Mouse (Mus musculus): Measurements from ENCODE around the gene Rpl23. TPM values are rescaled to one million over a fixed set of nuclear protein-coding genes. Genes with fewer than 3 reads are reported as not detected.

Rpl23 gene
- polyA plus RNA-seq, 1 experiment: 120 TPM

- Histone ChIP-seq H3K4me1 (ENCODE audit: control insufficient read depth, insufficient read depth, low read length) (no peaks in the 10 kb centered on the region; the same call in 1 of the 2 replicates), H3K27me3 (ENCODE audit: control insufficient read depth, insufficient read depth, low read length) (no peaks in the 10 kb centered on the region), H3K4me3 (ENCODE audit: control insufficient read depth, low read depth, low read length) (no peak overlapping the region), H3K27ac (ENCODE audit: control insufficient read depth, insufficient read depth, low read depth, low read length) (no peak overlapping the region), H3K36me3 (ENCODE audit: control insufficient read depth, insufficient read depth, low read length) (no peaks in the 10 kb centered on the region)
- TF ChIP-seq POLR2A (IDR thresholded peaks at IDR 0.05; ENCODE audit: control insufficient read depth, low read depth, low read length): no peak
- TF ChIP-seq CTCF (IDR thresholded peaks at IDR 0.05; ENCODE audit: control insufficient read depth, insufficient read depth, insufficient replicate concordance, low read depth, low read length): no peak
Observed at GRCm38 (mm10) chr11:97819923-97820322, 37.7 kb upstream of the Rpl23 start.

- Histone ChIP-seq H3K27me3 (ENCODE audit: control insufficient read depth, insufficient read depth, low read length) (no peaks in the 10 kb centered on the region), H3K27ac (ENCODE audit: control insufficient read depth, insufficient read depth, low read depth, low read length) (no peak overlapping the region), H3K36me3 (ENCODE audit: control insufficient read depth, insufficient read depth, low read length) (no peaks in the 10 kb centered on the region), H3K4me1 (ENCODE audit: control insufficient read depth, insufficient read depth, low read length) (no peaks in the 10 kb centered on the region; the same call in 1 of the 2 replicates), H3K4me3 (ENCODE audit: control insufficient read depth, low read depth, low read length) (no peak overlapping the region)
- TF ChIP-seq POLR2A (IDR thresholded peaks at IDR 0.05; ENCODE audit: control insufficient read depth, low read depth, low read length): no peak
- no peak for TF ChIP-seq CTCF (IDR thresholded peaks at IDR 0.05; ENCODE audit: control insufficient read depth, insufficient read depth, insufficient replicate concordance, low read depth, low read length)
Observed at GRCm38 (mm10) chr11:97819102-97819501, 36.9 kb upstream of the Rpl23 start.

- TF ChIP-seq CTCF (IDR thresholded peaks at IDR 0.05; ENCODE audit: control insufficient read depth, insufficient read depth, insufficient replicate concordance, low read depth, low read length) (no peak), POLR2A (IDR thresholded peaks at IDR 0.05; ENCODE audit: control insufficient read depth, low read depth, low read length) (no peak)
- Histone ChIP-seq H3K27ac (ENCODE audit: control insufficient read depth, insufficient read depth, low read depth, low read length) (no peak overlapping the region), H3K36me3 (ENCODE audit: control insufficient read depth, insufficient read depth, low read length) (no peaks in the 10 kb centered on the region), H3K27me3 (ENCODE audit: control insufficient read depth, insufficient read depth, low read length) (no peaks in the 10 kb centered on the region), H3K4me3 (ENCODE audit: control insufficient read depth, low read depth, low read length) (no peak overlapping the region), H3K4me1 (ENCODE audit: control insufficient read depth, insufficient read depth, low read length) (no peaks in the 10 kb centered on the region; the same call in 1 of the 2 replicates)
Observed at GRCm38 (mm10) chr11:97818571-97818970, 36.3 kb upstream of the Rpl23 start.

DNA sequence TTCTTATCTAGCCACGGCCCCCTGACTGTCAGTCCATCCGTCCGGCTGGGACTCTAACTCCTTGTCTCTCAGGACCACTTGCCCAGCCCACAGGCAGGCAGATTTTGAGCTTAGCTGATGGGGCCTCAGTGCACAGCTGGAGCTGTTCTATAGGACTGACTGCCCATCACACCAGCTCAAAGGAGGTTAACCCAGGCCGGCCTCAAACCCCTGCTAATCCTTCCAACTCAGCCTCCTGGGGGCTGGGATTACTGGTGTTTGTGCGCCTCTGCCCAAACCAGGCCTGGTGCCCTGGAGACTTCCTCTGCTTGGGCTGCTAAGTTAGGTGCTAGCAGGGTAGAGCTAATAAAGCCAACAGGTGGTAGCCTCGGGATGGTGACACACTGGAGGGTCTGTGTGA lies 35.8 kb upstream of the Rpl23 start:
- Histone ChIP-seq H3K36me3 (ENCODE audit: control insufficient read depth, insufficient read depth, low read length) (no peaks in the 10 kb centered on the region), H3K27me3 (ENCODE audit: control insufficient read depth, insufficient read depth, low read length) (no peaks in the 10 kb centered on the region), H3K4me3 (ENCODE audit: control insufficient read depth, low read depth, low read length) (no peak overlapping the region), H3K4me1 (ENCODE audit: control insufficient read depth, insufficient read depth, low read length) (peaks cover 4% of the 10 kb centered on the region), H3K27ac (ENCODE audit: control insufficient read depth, insufficient read depth, low read depth, low read length) (no peak overlapping the region)
- TF ChIP-seq POLR2A (IDR thresholded peaks at IDR 0.05; ENCODE audit: control insufficient read depth, low read depth, low read length): no peak
- no peak for TF ChIP-seq CTCF (IDR thresholded peaks at IDR 0.05; ENCODE audit: control insufficient read depth, insufficient read depth, insufficient replicate concordance, low read depth, low read length)

DNA sequence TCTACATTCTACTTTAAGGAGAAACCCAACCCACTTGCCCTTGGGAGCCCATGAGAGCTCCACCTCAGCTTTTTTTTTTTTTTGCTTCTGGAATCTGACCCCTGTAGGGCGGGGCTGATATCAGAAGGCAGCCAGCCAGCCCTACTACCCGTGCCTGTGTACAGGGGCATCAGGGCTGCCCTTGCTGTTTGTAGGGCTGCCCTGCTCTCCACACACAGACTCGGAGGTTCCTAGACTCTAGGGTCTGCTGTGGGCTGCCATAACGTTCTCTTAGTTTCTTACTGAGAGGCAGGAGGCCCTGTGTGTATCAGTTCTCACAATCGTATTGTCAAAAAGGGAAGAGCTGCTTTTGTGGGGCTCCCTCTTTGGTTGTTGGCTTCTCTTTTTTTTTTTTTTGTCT lies 35.1 kb upstream of the Rpl23 start:
- no peak for TF ChIP-seq CTCF (IDR thresholded peaks at IDR 0.05; ENCODE audit: control insufficient read depth, insufficient read depth, insufficient replicate concordance, low read depth, low read length)
- TF ChIP-seq POLR2A (IDR thresholded peaks at IDR 0.05; ENCODE audit: control insufficient read depth, low read depth, low read length): no peak
- H3K27me3 ChIP-seq (ENCODE audit: control insufficient read depth, insufficient read depth, low read length): no peaks in the 10 kb centered on the region
- H3K27ac ChIP-seq (ENCODE audit: control insufficient read depth, insufficient read depth, low read depth, low read length): no peak overlapping the region; the same call in 1 of the 2 replicates
- no peaks in the 10 kb centered on the region for H3K36me3 ChIP-seq (ENCODE audit: control insufficient read depth, insufficient read depth, low read length)
- H3K4me3 ChIP-seq (ENCODE audit: control insufficient read depth, low read depth, low read length): no peak overlapping the region
- peaks cover 10% of the 10 kb centered on the region for H3K4me1 ChIP-seq (ENCODE audit: control insufficient read depth, insufficient read depth, low read length)

- H3K27me3 ChIP-seq (ENCODE audit: control insufficient read depth, insufficient read depth, low read length): no peaks in the 10 kb centered on the region
- TF ChIP-seq POLR2A (IDR thresholded peaks at IDR 0.05; ENCODE audit: control insufficient read depth, low read depth, low read length) (no peak), CTCF (IDR thresholded peaks at IDR 0.05; ENCODE audit: control insufficient read depth, insufficient read depth, insufficient replicate concordance, low read depth, low read length) (no peak)
- peak overlapping the region; percentile 55 for H3K27ac ChIP-seq (ENCODE audit: control insufficient read depth, insufficient read depth, low read depth, low read length)
- H3K4me1 ChIP-seq (ENCODE audit: control insufficient read depth, insufficient read depth, low read length): peaks cover 12% of the 10 kb centered on the region
- H3K4me3 ChIP-seq (ENCODE audit: control insufficient read depth, low read depth, low read length): no peak overlapping the region
- no peaks in the 10 kb centered on the region for H3K36me3 ChIP-seq (ENCODE audit: control insufficient read depth, insufficient read depth, low read length)
Observed at GRCm38 (mm10) chr11:97816916-97817315, 34.7 kb upstream of the Rpl23 start.

- TF ChIP-seq POLR2A (IDR thresholded peaks at IDR 0.05; ENCODE audit: control insufficient read depth, low read depth, low read length) (no peak), CTCF (IDR thresholded peaks at IDR 0.05; ENCODE audit: control insufficient read depth, insufficient read depth, insufficient replicate concordance, low read depth, low read length) (no peak)
- Histone ChIP-seq H3K27me3 (ENCODE audit: control insufficient read depth, insufficient read depth, low read length) (no peaks in the 10 kb centered on the region), H3K27ac (ENCODE audit: control insufficient read depth, insufficient read depth, low read depth, low read length) (no peak overlapping the region), H3K4me3 (ENCODE audit: control insufficient read depth, low read depth, low read length) (no peak overlapping the region), H3K4me1 (ENCODE audit: control insufficient read depth, insufficient read depth, low read length) (peaks cover 12% of the 10 kb centered on the region), H3K36me3 (ENCODE audit: control insufficient read depth, insufficient read depth, low read length) (no peaks in the 10 kb centered on the region)
Observed at GRCm38 (mm10) chr11:97816176-97816575, 33.9 kb upstream of the Rpl23 start.

DNA sequence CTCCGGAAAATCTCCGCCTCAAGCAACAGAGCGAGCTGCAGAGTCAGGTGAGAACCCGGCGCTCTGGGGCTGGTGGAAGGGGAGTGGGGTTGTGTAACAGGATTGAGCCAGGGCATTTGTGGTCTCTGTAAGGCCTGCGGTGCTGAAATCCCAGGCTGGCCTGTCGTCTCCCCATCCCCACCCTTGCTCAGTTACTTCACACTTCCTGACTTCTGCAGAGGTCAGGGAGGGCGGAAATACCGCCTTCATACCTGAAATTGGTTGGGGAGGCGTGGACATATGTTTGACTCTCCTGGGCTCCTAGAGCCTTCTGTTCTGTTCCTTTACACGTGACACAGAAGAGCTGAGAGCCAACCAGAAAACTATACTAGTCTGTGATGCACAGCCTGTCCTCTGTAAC lies 33.5 kb upstream of the Rpl23 start:
- Histone ChIP-seq H3K4me3 (ENCODE audit: control insufficient read depth, low read depth, low read length) (no peak overlapping the region), H3K4me1 (ENCODE audit: control insufficient read depth, insufficient read depth, low read length) (peaks cover 12% of the 10 kb centered on the region), H3K27me3 (ENCODE audit: control insufficient read depth, insufficient read depth, low read length) (no peaks in the 10 kb centered on the region), H3K36me3 (ENCODE audit: control insufficient read depth, insufficient read depth, low read length) (no peaks in the 10 kb centered on the region), H3K27ac (ENCODE audit: control insufficient read depth, insufficient read depth, low read depth, low read length) (no peak overlapping the region)
- no peak for TF ChIP-seq CTCF (IDR thresholded peaks at IDR 0.05; ENCODE audit: control insufficient read depth, insufficient read depth, insufficient replicate concordance, low read depth, low read length)
- TF ChIP-seq POLR2A (IDR thresholded peaks at IDR 0.05; ENCODE audit: control insufficient read depth, low read depth, low read length): no peak

All from testis, adult 2 months (tissue).